Comparison of ENCODE assay signal across 8 mouse cellular contexts in the genomic region with DNA sequence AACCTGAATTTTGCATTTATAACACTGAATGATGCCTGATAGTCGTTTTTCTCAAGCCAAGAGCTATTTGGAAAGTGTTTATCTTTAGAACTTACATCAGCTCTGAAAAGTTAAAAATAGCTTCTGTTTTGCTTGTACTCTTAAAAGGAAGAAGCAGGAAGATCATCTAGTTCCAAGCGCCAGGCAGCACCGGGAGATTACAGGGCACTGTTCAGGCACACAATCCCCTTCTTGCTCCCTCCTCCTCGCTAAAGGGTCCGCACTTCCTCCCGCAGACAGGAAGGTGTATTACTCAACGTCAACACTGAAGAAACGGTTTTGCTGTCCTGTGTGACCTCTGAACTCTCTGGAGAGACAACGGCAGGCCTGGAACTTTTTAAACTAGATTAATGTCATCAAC. TPM values are rescaled to one million over a fixed set of nuclear protein-coding genes. Genes with fewer than 3 reads are reported as not detected.
DNase-seq lines count a peak whose midpoint lies in the region; ATAC-seq and TF ChIP-seq lines count a peak whose summit lies in the region.

No protein-coding gene starts in this region.

- no peaks in the 10 kb centered on the region for H3K36me3 ChIP-seq in kidney, embryonic 15.5 days
- no peaks in the 10 kb centered on the region for H3K36me3 ChIP-seq in forebrain, embryonic 16.5 days (ENCODE audit: control insufficient read depth, insufficient read depth)

- H3K27ac ChIP-seq in gastrocnemius, adult 2 months = peak overlapping the region; percentile 97
- H3K27ac ChIP-seq in kidney, embryonic 15.5 days = peak overlapping the region; percentile 50; the same call in 1 of the 2 replicates
- H3K27ac ChIP-seq in forebrain, embryonic 16.5 days (ENCODE audit: low read length) = no peak overlapping the region

- H3K9me3 ChIP-seq in kidney, embryonic 15.5 days (replicated peaks) = no peaks in the 10 kb centered on the region
- H3K9me3 ChIP-seq in forebrain, embryonic 16.5 days (ENCODE audit: control insufficient read depth, low read length) = no peaks in the 10 kb centered on the region

- no peaks in the 10 kb centered on the region for H3K27me3 ChIP-seq in kidney, embryonic 15.5 days
- H3K27me3 ChIP-seq in forebrain, embryonic 16.5 days (replicated peaks; ENCODE audit: control insufficient read depth, insufficient read depth, low read length) = no peaks in the 10 kb centered on the region

- intact Hi-C loops in gastrocnemius, adult 2 months (cut with DNase I) = no loop called here

- DNase-seq in gastrocnemius, adult 2 months = peak; percentile 69
- DNase-seq in gastrocnemius, postnatal 10 days = no peak
- DNase-seq in left cerebral cortex, adult 11 months (ENCODE audit: low spot score) = no peak
- no peak for DNase-seq in c-Kit-positive CD71-positive TER-119-positive erythroid progenitor cells, embryonic 14.5 days (ENCODE audit: low spot score)

- ATAC-seq in granulocyte monocyte progenitor cell, adult 5-6 weeks (replicated peaks; ENCODE audit: poor library complexity, severe bottlenecking) = peak; percentile 81
- no peak for ATAC-seq in kidney, embryonic 15.5 days (replicated peaks; ENCODE audit: low FRiP score)
- ATAC-seq in megakaryocyte, adult 5-6 weeks (ENCODE audit: poor library complexity, severe bottlenecking) = peak; percentile 35; the same call in 1 of the 2 replicates
- no peak for ATAC-seq in forebrain, embryonic 16.5 days

- WGBS in kidney, embryonic 15.5 days = 35% methylated on average over 9 of the region's 9 CpGs
- 79% methylated on average over 9 of the region's 9 CpGs for WGBS in forebrain, embryonic 16.5 days

- peak overlapping the region; percentile 56 for H3K4me3 ChIP-seq in gastrocnemius, adult 2 months
- H3K4me3 ChIP-seq in kidney, embryonic 15.5 days (replicated peaks) = no peak overlapping the region
- no peak overlapping the region for H3K4me3 ChIP-seq in forebrain, embryonic 16.5 days (replicated peaks; ENCODE audit: low read length)

- no peak for TF ChIP-seq CTCF in gastrocnemius, adult 2 months (IDR thresholded peaks at IDR 0.05)

- H3K4me2 ChIP-seq in kidney, embryonic 15.5 days = no peak overlapping the region
- H3K4me2 ChIP-seq in forebrain, embryonic 16.5 days (ENCODE audit: low read length) = no peak overlapping the region

- H3K4me1 ChIP-seq in kidney, embryonic 15.5 days = peaks cover 22% of the 10 kb centered on the region
- no peaks in the 10 kb centered on the region for H3K4me1 ChIP-seq in forebrain, embryonic 16.5 days (replicated peaks; ENCODE audit: control insufficient read depth, insufficient read depth, low read length)

- no peak overlapping the region for H3K9ac ChIP-seq in kidney, embryonic 15.5 days
- H3K9ac ChIP-seq in forebrain, embryonic 16.5 days (replicated peaks; ENCODE audit: low read depth, low read length) = no peak overlapping the region

RNA-seq across cellular contexts. Expression of gene Clip1, which starts 22.4 kb away (rescaled TPM):
- total RNA-seq in gastrocnemius, adult 2 months (2021) = 100 to 1,000 TPM; 286 to 331 TPM
- total RNA-seq in gastrocnemius, postnatal 10 days (2021) = 100 to 1,000 TPM in 1 of 2 experiments, 10 to 100 TPM in 1; 91.2 to 111 TPM
- total RNA-seq in granulocyte monocyte progenitor cell, adult 5-6 weeks (2014; fragmentation: Nextera tagmentation) = 41.7 and 56.0 TPM in 2 replicates
- total RNA-seq in granulocyte monocyte progenitor cell, adult 5-6 weeks (2017) = 63.4 and 65.9 TPM in 2 replicates
- polyA plus RNA-seq in kidney, embryonic 15.5 days (2015; fragmentation: Nextera tagmentation; extraction: Ambion mirVana) = 34.0 and 34.1 TPM in 2 replicates
- total RNA-seq in megakaryocyte, adult 5-6 weeks (2015) = 45.5 and 46.9 TPM in 2 replicates
- total RNA-seq in megakaryocyte, adult 5-6 weeks (2017) = 96.0 and 126 TPM in 2 replicates
- 83.1 and 93.0 TPM in 2 replicates for polyA plus RNA-seq in forebrain, embryonic 16.5 days (2015; fragmentation: Nextera tagmentation; extraction: Ambion mirVana)

RNA-seq across cellular contexts. Expression of gene Zcchc8, which starts 58.8 kb away (rescaled TPM):
- total RNA-seq in gastrocnemius, adult 2 months (2021) = 10 to 100 TPM; 17.1 to 22.0 TPM
- total RNA-seq in gastrocnemius, postnatal 10 days (2021) = 10 to 100 TPM; 26.6 to 33.2 TPM
- total RNA-seq in granulocyte monocyte progenitor cell, adult 5-6 weeks (2014; fragmentation: Nextera tagmentation) = 53.7 and 66.1 TPM in 2 replicates
- total RNA-seq in granulocyte monocyte progenitor cell, adult 5-6 weeks (2017) = 53.5 and 80.9 TPM in 2 replicates
- polyA plus RNA-seq in kidney, embryonic 15.5 days (2015; fragmentation: Nextera tagmentation; extraction: Ambion mirVana) = 82.7 and 83.5 TPM in 2 replicates
- 43.9 and 65.3 TPM in 2 replicates for total RNA-seq in megakaryocyte, adult 5-6 weeks (2015)
- total RNA-seq in megakaryocyte, adult 5-6 weeks (2017) = 122 and 197 TPM in 2 replicates
- 92.7 and 96.1 TPM in 2 replicates for polyA plus RNA-seq in forebrain, embryonic 16.5 days (2015; fragmentation: Nextera tagmentation; extraction: Ambion mirVana)

Comparison
In these comparisons a context has a peak if more than half of its experiments do, and no peak if none do; other contexts are left out.
1. ATAC-seq: peak in granulocyte monocyte progenitor cell, adult 5-6 weeks (single experiment) and megakaryocyte, adult 5-6 weeks (single experiment); none in kidney, embryonic 15.5 days (single experiment) and forebrain, embryonic 16.5 days (single experiment).